Mouse (Mus musculus): Measurements from ENCODE around the gene Olfr506.
"Not testable (repeated sequence)": the region's sequence is repeated elsewhere in the genome, so short reads cannot be mapped to it uniquely, and the experiment has no call there.

Gene Olfr506

DNA sequence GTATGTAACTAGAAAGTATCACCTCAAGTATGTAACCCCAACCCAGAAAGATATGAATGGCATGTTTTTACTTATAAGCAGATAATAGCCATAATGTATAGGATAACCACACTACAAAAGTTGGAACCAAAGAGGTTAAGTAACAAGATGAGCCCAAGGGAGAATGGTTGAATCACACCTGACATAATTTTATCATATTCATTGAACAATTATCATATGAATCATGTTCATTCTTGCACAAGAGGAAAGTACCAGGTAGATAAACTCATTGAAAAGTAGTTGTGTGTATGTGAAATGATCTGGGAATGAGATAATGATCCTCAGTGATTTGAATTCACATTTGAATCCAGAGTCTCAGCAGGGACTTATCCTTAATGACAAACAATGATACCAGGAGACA, at the start of gene Olfr506:
Gene Olfr506, plus strand, starts transcription at position 301 of the 400 bp plus-strand sequence.
- no peak for DNase-seq (ENCODE audit: low spot score in 2 of 2)

DNA sequence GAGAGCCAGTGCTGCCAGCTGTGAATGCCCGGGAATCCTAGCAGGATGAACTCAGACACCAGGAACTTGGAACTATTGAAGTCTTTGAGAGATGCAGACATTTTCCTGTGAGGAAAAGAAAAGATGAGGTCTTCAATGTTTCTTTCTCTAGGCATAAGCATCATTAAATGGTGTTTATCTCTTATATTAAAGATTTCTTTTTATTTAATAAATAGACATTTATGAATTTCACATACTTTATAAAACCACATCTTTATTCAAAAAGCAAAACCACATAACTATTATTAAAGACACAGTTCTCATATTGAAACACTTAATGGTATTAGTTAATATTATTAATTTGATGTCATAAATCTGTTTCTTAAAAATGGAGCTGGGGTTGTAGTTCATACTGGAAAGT, 44.9 kb upstream of the Olfr506 start, which contains the start of gene Olfr504:
Gene Olfr504, minus strand, starts transcription at position 101 of the 400 bp plus-strand sequence.
- no peak for DNase-seq (ENCODE audit: low spot score in 2 of 2)

DNA sequence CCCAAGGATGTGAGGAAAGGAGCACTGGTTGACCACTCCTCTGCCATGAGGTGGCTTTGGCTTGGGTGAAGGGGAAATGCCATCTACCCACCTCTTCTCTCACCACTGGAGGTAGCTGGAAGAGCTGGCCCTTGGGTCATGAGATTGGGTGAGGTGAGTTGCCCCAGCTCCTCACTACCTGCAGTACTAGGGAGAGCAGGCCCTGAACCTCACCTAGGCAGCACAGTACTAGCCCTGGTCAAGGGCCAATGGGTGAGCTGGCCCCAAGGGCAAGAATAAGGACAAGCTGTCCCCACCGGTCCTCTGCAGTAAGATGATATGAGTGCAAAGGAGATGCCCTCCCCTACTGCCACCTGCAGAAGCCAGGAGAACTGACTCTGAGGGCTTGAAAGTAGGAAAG, 20.8 kb upstream of the Olfr506 start:
- no peak for DNase-seq (ENCODE audit: low spot score in 2 of 2)

DNA sequence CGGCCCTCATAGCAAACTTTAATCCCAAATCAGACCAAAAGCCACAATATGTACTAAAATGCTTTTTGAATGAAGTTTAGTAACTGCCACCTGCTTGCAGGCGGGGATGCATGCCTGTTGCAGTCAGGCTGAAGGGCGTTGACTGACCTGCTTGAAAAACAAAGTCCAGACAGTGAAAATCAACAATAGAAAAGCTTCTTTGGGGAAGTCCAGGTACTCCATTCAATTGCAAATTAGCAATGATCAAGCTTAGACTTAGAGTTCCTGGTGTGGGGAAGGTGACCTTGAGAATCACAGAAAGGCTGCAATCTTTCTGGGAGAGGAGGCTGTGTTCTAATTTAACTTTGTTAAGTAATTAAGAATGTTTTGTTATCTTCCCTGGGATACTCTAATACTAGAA, 8.7 kb upstream of the Olfr506 start:
- not testable (repeated sequence) for DNase-seq (ENCODE audit: low spot score in 2 of 2)

DNA sequence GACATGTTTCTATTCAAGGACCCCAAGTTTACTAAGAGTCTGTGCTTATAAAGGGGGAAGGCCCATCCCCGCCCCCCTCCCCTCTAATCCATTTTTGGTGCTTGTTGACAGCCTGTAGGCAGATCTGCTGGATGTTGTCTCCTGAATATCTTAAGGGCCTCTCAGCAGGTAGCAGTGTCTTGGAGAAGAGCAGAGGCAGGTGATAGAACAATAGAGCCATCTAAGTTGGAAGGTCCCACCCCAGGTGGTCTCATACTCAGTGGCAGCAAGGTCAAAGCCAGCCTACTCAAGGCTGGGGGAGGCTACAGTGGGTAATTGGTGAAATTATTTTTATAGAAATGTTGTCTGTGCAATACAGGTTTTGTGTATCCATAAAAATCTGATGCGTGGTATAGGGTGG, 3.5 kb downstream of the Olfr506 start:
- no peak for DNase-seq (ENCODE audit: low spot score in 2 of 2)

DNA sequence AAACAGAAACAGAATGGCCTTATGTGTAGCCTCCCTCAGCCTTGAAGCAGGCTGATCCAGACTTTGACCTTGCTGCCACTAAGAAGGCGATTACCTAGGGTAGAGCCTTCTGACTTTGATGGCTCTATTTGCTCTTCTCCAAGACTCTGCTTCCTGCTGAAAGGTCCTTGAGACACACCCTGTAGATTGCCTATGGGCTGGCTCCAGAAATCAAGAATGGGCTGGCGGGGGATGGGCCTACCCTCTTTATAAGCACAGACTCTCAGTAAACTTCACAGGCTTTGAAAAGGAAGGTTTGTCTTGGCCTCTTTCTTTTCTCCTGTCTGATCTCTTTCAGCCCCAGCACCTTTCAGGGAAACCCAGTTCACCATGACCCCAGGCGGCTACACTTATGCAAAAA, 6.2 kb downstream of the Olfr506 start:
- DNase-seq (ENCODE audit: low spot score in 2 of 2): not testable (repeated sequence)

DNA sequence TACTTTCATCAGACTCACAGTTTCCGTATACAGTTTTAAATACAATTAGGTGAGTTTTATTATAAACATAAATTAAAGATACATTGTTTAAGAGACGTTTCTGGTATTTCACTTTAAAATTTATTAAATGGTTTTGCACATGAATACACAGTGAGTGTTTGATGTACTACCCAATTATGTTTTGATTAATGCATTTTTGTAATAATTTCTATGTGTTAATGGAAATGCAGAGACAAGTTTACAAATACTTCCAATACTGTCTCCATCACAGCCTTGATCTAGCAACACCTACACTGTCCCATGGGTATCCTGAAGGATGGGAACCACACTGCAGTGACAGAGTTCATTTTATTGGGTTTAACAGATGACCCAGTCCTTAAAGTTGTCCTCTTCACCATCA, 10.9 kb downstream of the Olfr506 start, which contains the start of gene Olfr507:
Gene Olfr507, plus strand, starts transcription at position 301 of the 400 bp plus-strand sequence.
- DNase-seq (ENCODE audit: low spot score in 2 of 2): no peak

DNA sequence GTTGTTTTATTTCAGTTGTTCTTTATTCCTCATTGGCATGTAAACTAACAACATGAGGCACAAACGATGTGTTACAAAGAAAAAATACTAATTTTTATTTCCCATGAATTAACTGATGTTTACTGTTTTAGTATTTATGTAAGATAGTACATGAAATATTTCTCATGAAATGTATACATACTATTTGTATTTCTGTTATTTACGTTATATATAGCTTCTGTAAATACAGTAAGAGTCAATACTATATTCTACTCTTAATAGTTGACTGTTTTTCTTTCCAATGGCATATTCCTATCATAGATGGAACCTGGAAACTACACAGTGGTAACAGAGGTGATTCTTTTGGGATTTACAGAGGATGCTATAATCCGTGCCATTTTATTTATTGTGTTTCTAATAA, 19.1 kb downstream of the Olfr506 start, which contains the start of gene Olfr508:
Gene Olfr508, plus strand, starts transcription at position 301 of the 400 bp plus-strand sequence.
- no peak for DNase-seq (ENCODE audit: low spot score in 2 of 2)

DNA sequence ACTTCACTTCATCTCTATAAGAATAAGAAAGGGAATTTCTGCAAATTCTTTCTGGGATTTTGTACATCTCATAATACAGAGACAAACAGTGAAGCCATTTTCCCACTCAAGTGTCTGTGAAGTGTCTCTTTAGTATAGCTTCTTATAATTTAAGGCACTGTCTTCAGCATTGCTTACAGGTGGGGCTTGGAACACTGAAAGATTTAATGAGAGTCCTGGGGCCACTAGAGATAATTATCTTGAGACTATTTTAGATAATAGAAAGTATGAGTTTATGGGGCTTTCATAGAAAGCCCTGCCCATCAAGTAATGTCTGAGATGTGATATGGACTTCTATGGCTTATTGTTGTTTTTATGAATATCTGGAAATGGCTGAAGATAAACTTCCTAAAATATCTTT, 41.2 kb downstream of the Olfr506 start, which contains the start of gene Olfr509:
Gene Olfr509, minus strand, starts transcription at position 101 of the 400 bp plus-strand sequence.
- no peak for DNase-seq (ENCODE audit: low spot score in 2 of 2)

DNA sequence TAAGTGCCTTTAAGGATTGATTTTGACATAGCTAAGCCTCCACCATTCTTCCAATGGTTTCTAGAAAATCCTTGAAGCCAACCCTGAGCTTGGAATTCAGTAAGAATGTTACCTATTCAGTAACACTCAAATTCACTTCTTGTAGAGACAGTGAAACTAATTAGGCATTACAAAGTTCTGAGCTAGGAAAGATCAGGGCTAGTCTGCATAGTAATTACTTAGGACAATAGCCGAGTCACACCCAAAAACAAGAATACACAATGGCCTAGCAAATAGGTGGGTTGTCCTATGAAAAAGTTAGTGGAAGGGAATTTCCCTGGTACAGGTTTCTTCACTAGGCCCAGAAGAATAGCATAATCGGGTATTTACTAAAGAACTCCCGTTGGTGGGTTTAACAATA, 51.8 kb downstream of the Olfr506 start:
- DNase-seq (ENCODE audit: low spot score in 2 of 2): no peak
